Mouse (Mus musculus) olfactory bulb, adult 2 months (tissue): ENCODE results near the gene Drosha.

Experiments
- CTCF ChIP-seq: fragments of 200-500 bp; IDR thresholded peaks from 2 replicates; pipeline ENCODE4 v1.5.1; 2012; ENCODE audit warnings: low read depth, mild to moderate bottlenecking, low read length, moderate library complexity; ENCODE audit not compliant: insufficient read depth
- POLR2A ChIP-seq: fragments of 200-500 bp; IDR thresholded peaks from 2 replicates; pipeline ENCODE4 v1.6.1; 2012; ENCODE audit warnings: mild to moderate bottlenecking, low read depth, low read length, moderate library complexity; ENCODE audit not compliant: insufficient read depth

GRCm38 (mm10) chr15:12805071-12805470 is 19.5 kb upstream of the Drosha start:
- TF ChIP-seq CTCF, result no peak
- TF ChIP-seq POLR2A, result no peak
